Mouse (Mus musculus) brain, embryonic 14.5 days (tissue): Measurements from ENCODE around the gene Mfn1.

Source experiments
- CTCF ChIP-seq: fragments of 200-500 bp; IDR thresholded peaks from 2 replicates; pipeline ENCODE4 v1.5.1; 2012; ENCODE audit warnings: inconsistent platforms, mild to moderate bottlenecking, moderate library complexity, borderline replicate concordance; ENCODE audit not compliant: insufficient read depth, insufficient read length; ENCODE audit errors: extremely low read depth
- POLR2A ChIP-seq: fragments of 200-500 bp; IDR thresholded peaks from 2 replicates; pipeline ENCODE4 v1.6.1; 2012; ENCODE audit warnings: mild to moderate bottlenecking, inconsistent platforms, borderline replicate concordance; ENCODE audit not compliant: poor library complexity, insufficient read depth, insufficient read length, severe bottlenecking; ENCODE audit errors: extremely low read depth

DNA sequence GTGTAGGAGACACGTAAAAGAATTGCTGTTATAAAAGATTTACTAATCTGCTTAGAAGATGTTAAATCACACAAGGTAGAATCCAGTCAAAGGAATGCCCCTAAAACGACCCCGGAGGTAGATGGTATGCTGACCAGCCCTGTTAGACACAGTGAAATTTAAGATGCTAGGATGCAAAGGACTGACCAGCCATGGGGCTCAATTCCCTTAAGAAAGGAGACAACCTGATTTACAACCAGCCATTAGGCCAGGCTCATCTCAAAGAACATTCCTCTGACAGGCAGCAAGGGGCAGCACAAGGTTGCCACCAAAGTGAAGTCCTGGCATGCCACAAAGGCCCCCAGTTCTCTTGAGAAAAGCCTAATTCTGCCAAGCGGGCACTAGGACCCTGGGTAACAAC, 65.8 kb downstream of the Mfn1 start:
- no peak for TF ChIP-seq POLR2A
- TF ChIP-seq CTCF: no peak
